Mouse (Mus musculus) lung, adult 2 months (tissue): ENCODE results near the gene Ptprm.

ENCODE experiments used
- CTCF ChIP-seq: fragments of 200-500 bp; IDR thresholded peaks from 2 replicates; pipeline ENCODE4 v1.5.1; 2011; ENCODE audit warnings: mild to moderate bottlenecking, low read length, control low read depth; ENCODE audit not compliant: insufficient read depth
- POLR2A ChIP-seq: fragments of 200-500 bp; IDR thresholded peaks from 2 replicates; pipeline ENCODE4 v1.6.1; 2011; ENCODE audit warnings: low read depth, mild to moderate bottlenecking, control low read depth, low read length, borderline replicate concordance; ENCODE audit errors: extremely low read depth

GRCm38 (mm10) chr17:67274531-67275094 lies 79.6 kb downstream of the Ptprm start:
- TF ChIP-seq CTCF (no peak), POLR2A (no peak)
